Mouse (Mus musculus): ENCODE data around the gene 5730596B20Rik. TPM values are rescaled to one million over a fixed set of nuclear protein-coding genes. Genes with fewer than 3 reads are reported as not detected.

5730596B20Rik gene
- polyA plus RNA-seq, 1 experiment from 2014 or later = not detected

DNA sequence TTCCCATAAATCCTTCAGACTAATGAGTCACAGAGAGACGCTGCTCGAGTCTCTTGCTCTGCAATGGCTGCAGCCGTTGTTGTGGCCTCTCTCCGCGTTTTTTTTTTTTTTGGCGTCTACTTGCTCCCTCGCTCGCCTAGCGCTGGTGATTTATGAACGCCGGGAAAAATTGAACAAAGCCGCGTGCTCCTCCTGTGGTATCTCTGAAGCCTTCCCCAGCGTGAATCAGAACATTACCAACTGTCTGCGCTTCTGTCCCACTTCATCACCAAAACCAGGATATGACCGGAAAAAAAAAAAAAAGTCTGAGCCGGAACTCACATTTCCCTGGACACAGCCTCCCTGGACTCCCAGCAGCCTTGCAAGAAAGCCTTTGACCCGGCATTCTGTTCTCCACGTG is 7.9 kb downstream of the 5730596B20Rik start:
- Histone ChIP-seq H3K9me3 (ENCODE audit: control insufficient read depth, low read length) (no peaks in the 10 kb centered on the region), H3K36me3 (ENCODE audit: control insufficient read depth, insufficient read depth, low read length) (no peaks in the 10 kb centered on the region), H3K27me3 (ENCODE audit: control insufficient read depth, insufficient read depth, low read length) (peaks cover 100% of the 10 kb centered on the region), H3K4me3 (replicated peaks; ENCODE audit: low read depth, low read length) (no peak overlapping the region), H3K4me2 (ENCODE audit: low read length) (no peak overlapping the region), H3K9ac (replicated peaks; ENCODE audit: low read length) (no peak overlapping the region), H3K4me1 (ENCODE audit: control insufficient read depth, insufficient read depth, low read length) (no peaks in the 10 kb centered on the region), H3K27ac (replicated peaks; ENCODE audit: low read depth, low read length) (no peak overlapping the region)
- no peak for ATAC-seq (ENCODE audit: low FRiP score, low TSS enrichment)
- no peak for DNase-seq
- under 1% methylated on average over 19 of the region's 19 CpGs for WGBS

GRCm38 (mm10) chr6:52185834-52186233 is 8.5 kb downstream of the 5730596B20Rik start:
- Histone ChIP-seq H3K9ac (replicated peaks; ENCODE audit: low read length) (no peak overlapping the region), H3K36me3 (ENCODE audit: control insufficient read depth, insufficient read depth, low read length) (no peaks in the 10 kb centered on the region), H3K27ac (replicated peaks; ENCODE audit: low read depth, low read length) (no peak overlapping the region), H3K4me1 (ENCODE audit: control insufficient read depth, insufficient read depth, low read length) (no peaks in the 10 kb centered on the region), H3K27me3 (ENCODE audit: control insufficient read depth, insufficient read depth, low read length) (peaks cover 100% of the 10 kb centered on the region), H3K9me3 (ENCODE audit: control insufficient read depth, low read length) (no peaks in the 10 kb centered on the region), H3K4me3 (replicated peaks; ENCODE audit: low read depth, low read length) (no peak overlapping the region), H3K4me2 (ENCODE audit: low read length) (no peak overlapping the region)
- DNase-seq (no peak), ATAC-seq (ENCODE audit: low FRiP score, low TSS enrichment) (no peak)
- WGBS = 12% methylated on average over 3 of the region's 3 CpGs

GRCm38 (mm10) chr6:52186500-52186899 is 9.2 kb downstream of the 5730596B20Rik start:
- WGBS = 2% methylated on average over 1 of the region's 1 CpGs
- ATAC-seq (ENCODE audit: low FRiP score, low TSS enrichment) (no peak), DNase-seq (no peak)
- no peaks in the 10 kb centered on the region for H3K4me1 ChIP-seq (ENCODE audit: control insufficient read depth, insufficient read depth, low read length)
- no peak overlapping the region for H3K4me2 ChIP-seq (ENCODE audit: low read length)
- H3K4me3 ChIP-seq (replicated peaks; ENCODE audit: low read depth, low read length) = no peak overlapping the region
- H3K27me3 ChIP-seq (ENCODE audit: control insufficient read depth, insufficient read depth, low read length) = peaks cover 100% of the 10 kb centered on the region
- H3K9me3 ChIP-seq (ENCODE audit: control insufficient read depth, low read length) = no peaks in the 10 kb centered on the region
- no peaks in the 10 kb centered on the region for H3K36me3 ChIP-seq (ENCODE audit: control insufficient read depth, insufficient read depth, low read length)
- H3K27ac ChIP-seq (replicated peaks; ENCODE audit: low read depth, low read length) = no peak overlapping the region
- H3K9ac ChIP-seq (replicated peaks; ENCODE audit: low read length) = no peak overlapping the region

DNA sequence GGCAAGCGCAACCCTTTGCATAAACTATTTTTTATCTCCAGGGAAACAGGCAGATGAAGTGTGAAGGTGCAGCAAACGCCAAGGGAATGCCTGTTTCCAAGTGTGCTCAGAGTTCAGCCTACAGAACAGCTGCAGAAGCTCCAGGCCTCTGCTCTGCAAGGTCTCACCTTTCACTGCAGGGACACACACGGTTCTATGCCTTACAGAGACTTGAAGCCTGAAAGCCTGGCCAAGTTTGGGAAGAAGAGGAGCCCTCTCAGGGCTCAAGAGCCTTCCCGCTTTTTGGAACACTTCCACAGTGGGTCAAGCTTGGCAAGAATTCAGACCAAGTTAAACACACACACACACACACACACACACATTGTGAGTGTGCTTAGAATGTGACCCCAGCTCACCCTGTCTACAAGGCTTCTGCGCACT is 11.9 kb downstream of the 5730596B20Rik start:
- no peak overlapping the region for H3K4me3 ChIP-seq (replicated peaks; ENCODE audit: low read depth, low read length)
- peaks cover 100% of the 10 kb centered on the region for H3K27me3 ChIP-seq (ENCODE audit: control insufficient read depth, insufficient read depth, low read length)
- no peaks in the 10 kb centered on the region for H3K36me3 ChIP-seq (ENCODE audit: control insufficient read depth, insufficient read depth, low read length)
- no peak for DNase-seq
- ATAC-seq (ENCODE audit: low FRiP score, low TSS enrichment) = no peak
- no peak overlapping the region for H3K4me2 ChIP-seq (ENCODE audit: low read length)
- H3K27ac ChIP-seq (replicated peaks; ENCODE audit: low read depth, low read length) = no peak overlapping the region
- peaks cover 4% of the 10 kb centered on the region; the same call in 1 of the 2 replicates for H3K4me1 ChIP-seq (ENCODE audit: control insufficient read depth, insufficient read depth, low read length)
- H3K9ac ChIP-seq (replicated peaks; ENCODE audit: low read length) = no peak overlapping the region
- WGBS = 6% methylated on average over 5 of the region's 5 CpGs
- no peaks in the 10 kb centered on the region for H3K9me3 ChIP-seq (ENCODE audit: control insufficient read depth, low read length)

DNA sequence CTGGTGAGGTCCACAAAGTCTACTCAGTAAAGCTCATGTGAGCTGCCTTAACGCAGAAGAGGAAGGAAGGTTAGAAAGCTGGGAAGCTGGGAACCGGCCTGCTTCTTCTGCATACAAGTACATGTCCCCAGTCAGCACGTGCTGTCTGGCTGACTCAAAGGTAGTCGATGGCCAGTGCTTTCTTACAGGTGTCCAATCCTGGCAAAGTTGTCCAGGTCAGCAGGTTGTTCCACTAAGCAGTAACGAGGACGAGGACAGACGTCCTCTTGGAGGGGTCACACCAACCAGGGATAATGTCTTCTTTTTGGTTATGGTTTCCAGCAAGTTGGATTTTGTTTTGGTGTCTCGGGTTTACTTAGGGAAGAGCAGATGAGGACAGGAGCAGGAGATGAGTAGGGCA is 12.6 kb downstream of the 5730596B20Rik start:
- DNase-seq = no peak
- Histone ChIP-seq H3K9me3 (ENCODE audit: control insufficient read depth, low read length) (no peaks in the 10 kb centered on the region), H3K9ac (replicated peaks; ENCODE audit: low read length) (no peak overlapping the region), H3K4me1 (ENCODE audit: control insufficient read depth, insufficient read depth, low read length) (peaks cover 4% of the 10 kb centered on the region; the same call in 1 of the 2 replicates), H3K27ac (replicated peaks; ENCODE audit: low read depth, low read length) (no peak overlapping the region), H3K27me3 (ENCODE audit: control insufficient read depth, insufficient read depth, low read length) (peaks cover 100% of the 10 kb centered on the region), H3K4me3 (replicated peaks; ENCODE audit: low read depth, low read length) (no peak overlapping the region), H3K36me3 (ENCODE audit: control insufficient read depth, insufficient read depth, low read length) (no peaks in the 10 kb centered on the region), H3K4me2 (ENCODE audit: low read length) (no peak overlapping the region)
- WGBS = 2% methylated on average over 8 of the region's 8 CpGs
- ATAC-seq (ENCODE audit: low FRiP score, low TSS enrichment) = no peak

DNA sequence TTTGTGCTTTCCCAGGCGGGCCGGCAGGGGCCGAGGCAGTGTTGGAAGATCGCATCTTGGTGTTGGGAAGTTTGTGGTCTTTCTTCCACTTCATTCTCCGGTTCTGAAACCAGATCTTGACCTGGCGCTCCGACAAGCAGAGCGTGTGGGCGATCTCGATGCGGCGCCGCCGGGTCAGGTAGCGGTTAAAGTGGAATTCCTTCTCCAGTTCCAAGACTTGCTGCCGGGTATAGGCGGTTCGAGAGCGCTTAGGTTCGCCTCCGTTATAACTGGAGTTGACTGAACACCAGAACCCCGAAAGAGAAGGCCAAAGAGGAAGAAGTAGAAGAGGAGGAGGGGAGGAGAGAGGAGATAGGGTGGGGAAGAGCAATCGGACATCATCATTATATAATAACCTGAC is 13.1 kb downstream of the 5730596B20Rik start:
- H3K4me1 ChIP-seq (ENCODE audit: control insufficient read depth, insufficient read depth, low read length) = peaks cover 4% of the 10 kb centered on the region; the same call in 1 of the 2 replicates
- H3K27me3 ChIP-seq (ENCODE audit: control insufficient read depth, insufficient read depth, low read length) = peaks cover 100% of the 10 kb centered on the region
- DNase-seq (no peak), ATAC-seq (ENCODE audit: low FRiP score, low TSS enrichment) (no peak)
- H3K4me3 ChIP-seq (replicated peaks; ENCODE audit: low read depth, low read length) = no peak overlapping the region
- H3K36me3 ChIP-seq (ENCODE audit: control insufficient read depth, insufficient read depth, low read length) = no peaks in the 10 kb centered on the region
- H3K4me2 ChIP-seq (ENCODE audit: low read length) = no peak overlapping the region
- no peaks in the 10 kb centered on the region for H3K9me3 ChIP-seq (ENCODE audit: control insufficient read depth, low read length)
- H3K9ac ChIP-seq (replicated peaks; ENCODE audit: low read length) = no peak overlapping the region
- WGBS = 1% methylated on average over 23 of the region's 23 CpGs
- no peak overlapping the region for H3K27ac ChIP-seq (replicated peaks; ENCODE audit: low read depth, low read length)

DNA sequence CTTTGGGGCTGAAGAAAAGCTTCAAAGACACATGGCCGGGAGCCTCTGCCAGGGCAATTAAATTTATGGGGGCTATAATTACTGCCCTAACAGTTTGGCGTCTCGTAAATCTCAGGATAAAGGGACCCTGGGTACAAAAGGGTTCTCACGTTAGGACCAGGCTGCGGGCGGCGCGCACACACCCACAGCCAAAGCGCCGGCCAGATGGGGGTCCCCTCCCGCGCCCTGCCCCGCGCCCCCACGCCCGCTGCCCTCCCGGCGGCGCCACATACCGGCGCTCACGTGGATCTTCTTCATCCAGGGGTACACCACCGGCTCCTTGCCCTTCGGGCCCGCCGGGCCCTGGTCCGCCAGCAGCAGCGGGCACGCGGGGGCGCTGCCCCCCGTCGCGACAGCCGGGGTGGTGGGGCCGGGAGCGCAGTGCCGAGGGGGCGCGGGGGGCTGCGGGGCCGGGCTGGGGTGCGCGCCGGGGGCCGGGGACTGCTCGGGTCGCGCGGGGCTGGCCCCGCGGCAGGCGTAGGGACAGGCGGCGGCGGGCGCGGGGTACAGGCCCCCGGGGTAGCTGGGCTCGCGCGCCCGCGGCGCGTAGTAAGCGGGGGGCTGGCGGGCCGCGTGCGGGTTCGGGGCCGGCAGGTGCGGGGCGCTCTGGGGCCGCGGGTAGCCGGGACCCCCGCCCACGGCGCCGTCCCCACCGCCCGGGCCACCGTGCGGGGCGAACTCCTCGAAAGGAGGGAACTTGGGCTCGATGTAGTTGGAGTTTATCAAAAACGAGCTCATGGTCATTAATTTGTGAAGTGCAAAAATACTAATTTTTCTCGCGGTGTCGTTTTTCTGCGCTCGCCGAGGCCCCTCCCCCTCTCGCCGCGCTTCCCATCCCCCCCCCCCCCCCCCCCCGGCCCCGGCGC is 13.9 kb downstream of the 5730596B20Rik start, which contains the start of gene Hoxa4:
Gene Hoxa4 (minus strand): TSS at position 848 of the 905 bp plus-strand sequence.
- Histone ChIP-seq H3K4me2 (ENCODE audit: low read length) (peak within 1 kb of the TSS; percentile 53), H3K27ac (replicated peaks; ENCODE audit: low read depth, low read length) (no peak within 1 kb of the TSS), H3K4me1 (ENCODE audit: control insufficient read depth, insufficient read depth, low read length) (peaks cover 4% of the 10 kb centered on the region; the same call in 1 of the 2 replicates), H3K4me3 (replicated peaks; ENCODE audit: low read depth, low read length) (peak within 1 kb of the TSS; percentile 31), H3K27me3 (ENCODE audit: control insufficient read depth, insufficient read depth, low read length) (peaks cover 100% of the 10 kb centered on the region), H3K9ac (replicated peaks; ENCODE audit: low read length) (no peak within 1 kb of the TSS), H3K36me3 (ENCODE audit: control insufficient read depth, insufficient read depth, low read length) (no peaks in the 10 kb centered on the region), H3K9me3 (ENCODE audit: control insufficient read depth, low read length) (no peaks in the 10 kb centered on the region)
- no peak for DNase-seq
- 2% methylated on average over 88 of the region's 102 CpGs for WGBS
- ATAC-seq (ENCODE audit: low FRiP score, low TSS enrichment) = no peak

GRCm38 (mm10) chr6:52191860-52192550 is 14.7 kb downstream of the 5730596B20Rik start:
- Histone ChIP-seq H3K9ac (replicated peaks; ENCODE audit: low read length) (no peak overlapping the region), H3K4me3 (replicated peaks; ENCODE audit: low read depth, low read length) (peak overlapping the region; percentile 31), H3K36me3 (ENCODE audit: control insufficient read depth, insufficient read depth, low read length) (no peaks in the 10 kb centered on the region), H3K4me1 (ENCODE audit: control insufficient read depth, insufficient read depth, low read length) (peaks cover 4% of the 10 kb centered on the region; the same call in 1 of the 2 replicates), H3K27ac (replicated peaks; ENCODE audit: low read depth, low read length) (no peak overlapping the region), H3K27me3 (ENCODE audit: control insufficient read depth, insufficient read depth, low read length) (peaks cover 100% of the 10 kb centered on the region), H3K4me2 (ENCODE audit: low read length) (peak overlapping the region; percentile 53), H3K9me3 (ENCODE audit: control insufficient read depth, low read length) (no peaks in the 10 kb centered on the region)
- WGBS = under 1% methylated on average over 49 of the region's 55 CpGs
- ATAC-seq (ENCODE audit: low FRiP score, low TSS enrichment) (no peak; the same call in 1 of the 2 replicates), DNase-seq (peak; percentile 74)
